Mouse (Mus musculus) E14TG2a.4 (cell line): ENCODE results near the gene Gm17949.

Experiments
- CTCF ChIP-seq: conservative IDR thresholded peaks from 2 replicates; pipeline ENCODE4 v1.5.1; 2014; ENCODE audit warnings: low read length
- NANOG ChIP-seq: IDR thresholded peaks from 2 replicates; pipeline ENCODE4 v1.6.1; 2014; ENCODE audit warnings: borderline replicate concordance, low read length, mixed read lengths
- POU5F1 ChIP-seq: IDR thresholded peaks from 2 replicates; pipeline ENCODE4 v1.6.1; 2014; ENCODE audit warnings: low read length, borderline replicate concordance

DNA sequence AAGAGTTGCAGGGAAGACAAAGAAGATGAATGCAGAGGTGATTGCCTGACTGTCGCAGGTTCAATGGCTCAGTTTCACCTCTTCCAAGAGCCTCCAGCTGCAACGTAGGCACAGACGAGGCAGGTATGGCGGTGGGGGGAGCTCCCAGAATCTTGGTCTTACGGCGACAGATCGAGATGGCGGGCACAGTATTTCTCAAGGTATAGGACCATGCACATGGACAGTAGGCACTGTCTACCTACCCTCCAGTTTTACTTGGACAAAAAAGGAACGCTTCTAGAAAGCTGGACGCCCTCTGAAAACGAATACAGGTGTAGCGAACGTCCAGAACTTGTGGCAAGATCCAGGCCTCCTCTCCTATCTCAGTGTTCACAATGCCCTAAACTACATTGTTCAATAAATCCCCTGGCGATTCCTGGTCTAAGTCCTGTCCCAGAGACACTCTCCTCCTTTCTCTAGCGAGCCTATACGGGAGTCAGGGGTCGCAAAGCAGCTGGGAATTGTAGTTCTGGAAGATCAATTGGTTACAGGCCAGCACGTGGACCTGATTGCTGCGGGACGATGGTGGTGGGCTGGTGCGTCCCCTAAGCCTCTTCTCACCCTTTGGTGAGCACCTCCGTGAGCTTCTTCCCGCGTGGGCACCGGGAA lies 21.7 kb upstream of the Gm17949 start:
- no peak for TF ChIP-seq CTCF
- TF ChIP-seq NANOG, result no peak; the same call in 1 of the 2 replicates
- TF ChIP-seq POU5F1, result no peak
